Mouse (Mus musculus) lung, adult 2 months (tissue): ENCODE measurements around the gene Cipc.

Experiments
- CTCF ChIP-seq: fragments of 200-500 bp; IDR thresholded peaks from 2 replicates; pipeline ENCODE4 v1.5.1; 2011; ENCODE audit warnings: mild to moderate bottlenecking, low read length, control low read depth; ENCODE audit not compliant: insufficient read depth
- POLR2A ChIP-seq: fragments of 200-500 bp; IDR thresholded peaks from 2 replicates; pipeline ENCODE4 v1.6.1; 2011; ENCODE audit warnings: low read depth, mild to moderate bottlenecking, control low read depth, low read length, borderline replicate concordance; ENCODE audit errors: extremely low read depth

- no peak for TF ChIP-seq CTCF
- no peak for TF ChIP-seq POLR2A
Measured at GRCm38 (mm10) chr12:86911482-86911931, 35.3 kb upstream of the Cipc start.
